Mouse (Mus musculus): ENCODE results near the gene Dzip1. TPM values are rescaled to one million over a fixed set of nuclear protein-coding genes. Genes with fewer than 3 reads are reported as not detected.

The Dzip1 gene
- polyA plus RNA-seq, 1 experiment = 5.7 TPM

DNA sequence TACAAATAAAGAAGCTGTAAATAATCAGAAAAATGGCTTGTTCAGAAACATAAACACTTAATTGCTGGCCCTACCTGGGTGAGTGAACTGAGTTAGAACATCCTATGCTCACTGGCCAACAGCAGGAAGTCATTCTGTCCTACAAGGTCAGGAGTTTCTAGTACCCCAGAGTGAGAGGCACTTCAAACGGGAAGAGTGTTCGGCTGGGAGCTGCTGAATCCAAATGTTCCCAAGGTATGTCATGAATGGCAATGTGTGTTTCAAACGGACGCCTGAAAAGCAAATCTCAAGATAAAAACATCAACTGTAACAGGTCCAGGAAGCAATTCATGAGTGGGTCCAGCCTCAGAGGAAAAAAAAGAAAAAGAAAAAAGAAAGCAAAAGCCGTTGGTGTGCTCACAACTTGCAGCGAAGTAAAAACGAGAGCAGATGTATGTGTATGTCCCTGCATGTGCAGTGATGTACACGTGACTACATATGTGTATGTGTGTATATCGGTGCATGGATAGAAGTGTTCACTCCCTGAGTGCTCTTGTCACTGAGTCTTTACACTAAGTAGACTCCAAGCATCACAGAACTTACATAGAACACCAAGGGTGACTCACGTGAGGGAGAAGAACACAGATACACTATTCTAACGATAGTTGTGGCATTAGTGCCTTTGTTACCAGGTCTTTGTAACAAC, 75.1 kb downstream of the Dzip1 start:
- Histone ChIP-seq H3K36me3 (ENCODE audit: control insufficient read depth, insufficient read depth, low read length) (no peaks in the 10 kb centered on the region; the same call in 1 of the 2 replicates), H3K27me3 (replicated peaks; ENCODE audit: control insufficient read depth, insufficient read depth, low read length) (no peaks in the 10 kb centered on the region), H3K27ac (ENCODE audit: insufficient read depth, low read depth, low read length) (no peak overlapping the region), H3K4me3 (ENCODE audit: insufficient read depth, low read depth, low read length) (no peak overlapping the region), H3K4me1 (ENCODE audit: control insufficient read depth, insufficient read depth, low read length) (peaks cover 3% of the 10 kb centered on the region; the same call in 1 of the 2 replicates)
- no peak for DNase-seq
- WGBS = 69% methylated on average over 11 of the region's 11 CpGs
- TF ChIP-seq POLR2A (IDR thresholded peaks at IDR 0.05; ENCODE audit: low read depth, low read length) = no peak
- no peak for TF ChIP-seq CTCF (conservative IDR thresholded peaks at IDR 0.05; ENCODE audit: insufficient read depth, insufficient read length, low read depth, low read length)

DNA sequence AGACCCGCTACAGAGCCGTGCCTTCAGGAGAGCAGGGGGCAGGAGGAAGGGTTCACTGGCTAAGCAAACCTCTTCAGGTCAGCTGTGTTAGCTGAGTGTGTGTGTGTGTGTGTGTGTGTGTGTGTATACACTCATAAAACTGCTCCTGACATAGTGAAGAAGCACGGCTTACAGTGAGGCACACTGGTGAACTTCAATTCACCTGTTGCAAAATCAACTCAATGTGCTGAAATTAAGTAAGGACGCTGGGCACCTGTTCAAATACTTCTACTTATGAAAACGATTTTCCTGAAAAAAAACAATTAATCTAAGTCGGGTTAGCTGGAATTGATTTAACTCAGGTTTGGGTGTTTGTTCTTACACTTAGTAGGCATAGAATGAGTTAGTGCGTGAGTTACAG, 77.1 kb downstream of the Dzip1 start:
- H3K4me1 ChIP-seq (ENCODE audit: control insufficient read depth, insufficient read depth, low read length) = no peaks in the 10 kb centered on the region; the same call in 1 of the 2 replicates
- DNase-seq = no peak
- 58% methylated on average over 7 of the region's 7 CpGs for WGBS
- TF ChIP-seq POLR2A (IDR thresholded peaks at IDR 0.05; ENCODE audit: low read depth, low read length) = no peak
- no peak for TF ChIP-seq CTCF (conservative IDR thresholded peaks at IDR 0.05; ENCODE audit: insufficient read depth, insufficient read length, low read depth, low read length)
- no peaks in the 10 kb centered on the region for H3K27me3 ChIP-seq (replicated peaks; ENCODE audit: control insufficient read depth, insufficient read depth, low read length)
- no peaks in the 10 kb centered on the region; the same call in 1 of the 2 replicates for H3K36me3 ChIP-seq (ENCODE audit: control insufficient read depth, insufficient read depth, low read length)
- no peak overlapping the region for H3K27ac ChIP-seq (ENCODE audit: insufficient read depth, low read depth, low read length)
- H3K4me3 ChIP-seq (ENCODE audit: insufficient read depth, low read depth, low read length) = no peak overlapping the region

DNA sequence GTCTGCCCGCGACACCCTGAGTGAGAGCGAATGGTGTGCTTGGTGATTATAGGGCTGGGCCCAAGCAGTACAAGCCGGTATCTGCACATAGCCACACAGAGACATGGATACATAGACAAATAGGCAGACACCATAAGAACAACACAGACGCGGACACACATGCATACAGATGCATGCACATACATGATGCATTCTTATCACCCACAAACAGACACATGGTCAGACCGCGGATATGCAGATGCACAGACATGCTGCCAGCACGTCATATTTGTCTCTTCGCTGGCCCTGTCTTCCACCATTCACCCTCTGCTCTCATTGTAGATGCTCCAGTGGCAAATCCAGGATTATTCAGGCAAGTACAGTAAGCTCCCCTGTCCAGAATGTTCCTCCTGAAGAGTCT, 78.4 kb downstream of the Dzip1 start:
- no peak for TF ChIP-seq POLR2A (IDR thresholded peaks at IDR 0.05; ENCODE audit: low read depth, low read length)
- no peak for TF ChIP-seq CTCF (conservative IDR thresholded peaks at IDR 0.05; ENCODE audit: insufficient read depth, insufficient read length, low read depth, low read length)
- no peaks in the 10 kb centered on the region for H3K27me3 ChIP-seq (replicated peaks; ENCODE audit: control insufficient read depth, insufficient read depth, low read length)
- DNase-seq = no peak
- no peaks in the 10 kb centered on the region; the same call in 1 of the 2 replicates for H3K36me3 ChIP-seq (ENCODE audit: control insufficient read depth, insufficient read depth, low read length)
- 93% methylated on average over 10 of the region's 10 CpGs for WGBS
- H3K4me3 ChIP-seq (ENCODE audit: insufficient read depth, low read depth, low read length) = no peak overlapping the region
- no peaks in the 10 kb centered on the region; the same call in 1 of the 2 replicates for H3K4me1 ChIP-seq (ENCODE audit: control insufficient read depth, insufficient read depth, low read length)
- no peak overlapping the region for H3K27ac ChIP-seq (ENCODE audit: insufficient read depth, low read depth, low read length)

DNA sequence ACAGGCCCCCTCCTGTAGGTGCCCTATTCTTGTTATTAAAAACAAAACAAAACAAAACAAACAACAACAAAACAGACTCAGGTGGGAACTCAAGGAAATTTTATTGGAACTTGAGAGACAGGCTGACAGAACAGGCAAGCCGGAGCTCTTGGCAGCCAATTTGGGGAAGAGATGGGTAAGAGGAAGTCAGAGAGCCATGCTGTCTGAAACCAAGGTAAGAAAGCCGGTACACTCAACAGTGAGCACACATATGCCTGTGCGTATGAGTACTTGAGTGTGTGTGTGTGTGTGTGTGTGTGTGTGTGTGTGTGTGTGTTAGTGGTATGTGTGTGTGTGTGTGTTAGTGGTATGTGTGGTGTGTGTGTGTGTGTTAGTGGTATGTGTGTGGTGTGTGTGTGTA, 82.9 kb downstream of the Dzip1 start:
- Histone ChIP-seq H3K4me3 (ENCODE audit: insufficient read depth, low read depth, low read length) (no peak overlapping the region), H3K27ac (ENCODE audit: insufficient read depth, low read depth, low read length) (no peak overlapping the region), H3K4me1 (ENCODE audit: control insufficient read depth, insufficient read depth, low read length) (peaks cover 18% of the 10 kb centered on the region), H3K27me3 (replicated peaks; ENCODE audit: control insufficient read depth, insufficient read depth, low read length) (no peaks in the 10 kb centered on the region), H3K36me3 (ENCODE audit: control insufficient read depth, insufficient read depth, low read length) (no peaks in the 10 kb centered on the region)
- no peak for DNase-seq
- 76% methylated on average over 3 of the region's 3 CpGs for WGBS
- no peak for TF ChIP-seq CTCF (conservative IDR thresholded peaks at IDR 0.05; ENCODE audit: insufficient read depth, insufficient read length, low read depth, low read length)
- no peak for TF ChIP-seq POLR2A (IDR thresholded peaks at IDR 0.05; ENCODE audit: low read depth, low read length)

DNA sequence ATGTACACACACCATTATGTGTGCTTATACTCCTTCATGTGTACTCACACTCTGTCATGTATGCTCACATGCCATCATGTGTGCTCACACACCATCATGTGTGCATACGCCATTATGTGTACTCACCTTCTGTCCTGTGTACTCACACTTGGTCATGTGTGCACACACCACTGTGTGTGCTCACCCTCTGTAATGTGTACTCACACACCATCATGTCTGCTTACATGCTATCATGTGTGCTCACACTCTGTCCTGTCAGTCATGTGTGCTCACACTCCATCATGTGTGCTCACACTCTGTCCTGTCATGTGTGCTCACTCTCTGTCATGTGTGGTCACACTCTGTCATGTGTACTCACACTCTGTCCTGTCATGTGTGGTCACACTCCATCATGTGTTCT, 85.2 kb downstream of the Dzip1 start:
- no peaks in the 10 kb centered on the region for H3K36me3 ChIP-seq (ENCODE audit: control insufficient read depth, insufficient read depth, low read length)
- H3K4me1 ChIP-seq (ENCODE audit: control insufficient read depth, insufficient read depth, low read length) = peaks cover 18% of the 10 kb centered on the region
- no peak overlapping the region for H3K27ac ChIP-seq (ENCODE audit: insufficient read depth, low read depth, low read length)
- no peak overlapping the region for H3K4me3 ChIP-seq (ENCODE audit: insufficient read depth, low read depth, low read length)
- H3K27me3 ChIP-seq (replicated peaks; ENCODE audit: control insufficient read depth, insufficient read depth, low read length) = no peaks in the 10 kb centered on the region
- TF ChIP-seq CTCF (conservative IDR thresholded peaks at IDR 0.05; ENCODE audit: insufficient read depth, insufficient read length, low read depth, low read length) = no peak
- no peak for TF ChIP-seq POLR2A (IDR thresholded peaks at IDR 0.05; ENCODE audit: low read depth, low read length)
- no peak for DNase-seq
- 98% methylated on average over 1 of the region's 1 CpGs for WGBS

DNA sequence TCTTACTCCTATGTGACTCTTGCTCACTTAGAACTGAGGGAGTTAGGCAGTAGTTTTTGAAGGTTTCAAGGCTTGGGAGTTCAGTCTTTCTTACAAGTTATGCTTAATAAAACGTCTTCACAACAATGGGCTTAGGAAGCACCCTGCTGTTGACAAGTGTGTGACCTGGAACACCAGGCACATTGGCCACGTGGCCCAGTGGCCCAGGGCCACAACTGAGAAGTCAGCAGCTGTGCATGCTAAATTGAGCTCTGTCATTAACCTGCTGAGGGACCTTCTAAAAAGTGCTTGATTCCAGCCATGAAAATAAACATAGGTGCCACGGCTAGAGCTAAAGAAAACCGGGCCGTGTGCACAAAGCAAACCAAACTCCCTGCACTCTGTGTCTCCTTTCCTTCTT, 85.8 kb downstream of the Dzip1 start:
- Histone ChIP-seq H3K27me3 (replicated peaks; ENCODE audit: control insufficient read depth, insufficient read depth, low read length) (no peaks in the 10 kb centered on the region), H3K36me3 (ENCODE audit: control insufficient read depth, insufficient read depth, low read length) (no peaks in the 10 kb centered on the region), H3K4me1 (ENCODE audit: control insufficient read depth, insufficient read depth, low read length) (peaks cover 18% of the 10 kb centered on the region), H3K27ac (ENCODE audit: insufficient read depth, low read depth, low read length) (0 out of 2 replicates have a peak overlapping the region, but pooled peaks have one; percentile 8), H3K4me3 (ENCODE audit: insufficient read depth, low read depth, low read length) (no peak overlapping the region)
- 30% methylated on average over 5 of the region's 5 CpGs for WGBS
- peak; percentile 77 for DNase-seq
- no peak for TF ChIP-seq CTCF (conservative IDR thresholded peaks at IDR 0.05; ENCODE audit: insufficient read depth, insufficient read length, low read depth, low read length)
- TF ChIP-seq POLR2A (IDR thresholded peaks at IDR 0.05; ENCODE audit: low read depth, low read length) = no peak

DNA sequence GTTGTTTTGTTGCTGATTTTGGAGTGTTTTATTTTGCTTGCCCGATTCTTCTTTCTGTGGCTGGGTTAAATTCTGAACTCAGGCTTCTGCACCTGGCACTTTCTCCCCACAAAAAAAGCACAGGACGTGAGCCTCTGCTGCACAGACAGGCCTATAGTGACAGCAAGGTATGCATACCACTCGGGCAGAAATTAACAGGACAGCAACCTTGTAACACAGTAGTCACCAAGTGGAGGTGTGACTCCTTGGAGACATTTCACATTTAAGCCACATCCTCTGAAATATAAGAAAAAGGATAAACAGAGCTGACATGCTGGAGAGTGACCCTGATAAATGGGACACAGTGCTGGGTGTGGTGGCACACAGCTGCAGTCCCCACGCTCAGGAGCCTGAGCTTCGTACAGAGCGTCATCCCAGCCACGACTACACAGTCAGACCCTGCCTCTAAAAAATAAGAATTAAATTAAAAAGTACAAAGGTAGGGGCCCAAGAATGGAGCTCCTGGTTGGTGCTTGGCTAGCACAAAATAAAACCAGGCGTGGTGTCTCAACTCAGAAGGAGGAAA, 86.6 kb downstream of the Dzip1 start:
- no peak overlapping the region for H3K27ac ChIP-seq (ENCODE audit: insufficient read depth, low read depth, low read length)
- WGBS = 55% methylated on average over 8 of the region's 8 CpGs
- H3K4me3 ChIP-seq (ENCODE audit: insufficient read depth, low read depth, low read length) = no peak overlapping the region
- no peak for DNase-seq
- H3K36me3 ChIP-seq (ENCODE audit: control insufficient read depth, insufficient read depth, low read length) = no peaks in the 10 kb centered on the region
- TF ChIP-seq CTCF (conservative IDR thresholded peaks at IDR 0.05; ENCODE audit: insufficient read depth, insufficient read length, low read depth, low read length) (no peak), POLR2A (IDR thresholded peaks at IDR 0.05; ENCODE audit: low read depth, low read length) (no peak)
- H3K27me3 ChIP-seq (replicated peaks; ENCODE audit: control insufficient read depth, insufficient read depth, low read length) = no peaks in the 10 kb centered on the region
- H3K4me1 ChIP-seq (ENCODE audit: control insufficient read depth, insufficient read depth, low read length) = peaks cover 18% of the 10 kb centered on the region

All from kidney, adult 2 months (tissue).